Mouse (Mus musculus) small intestine, adult 2 months (tissue): ENCODE results near the gene Kpnb1. TPM values are rescaled to one million over a fixed set of nuclear protein-coding genes. Genes with fewer than 3 reads are reported as not detected.
"Not testable (repeated sequence)": the region's sequence is repeated elsewhere in the genome, so short reads cannot be mapped to it uniquely, and the experiment has no call there.

Experiments
- H3K27ac ChIP-seq: fragments of 200-500 bp; 2 replicates; pipeline ENCODE4 v1.5.1; 2012; ENCODE audit warnings: low read depth, low read length, control low read depth, inconsistent platforms; ENCODE audit not compliant: insufficient read depth
- H3K27me3 ChIP-seq: fragments of 200-500 bp; 2 replicates; pipeline ENCODE4 v1.6.1; 2012; ENCODE audit warnings: mild to moderate bottlenecking, moderate library complexity, low read length, inconsistent platforms; ENCODE audit not compliant: control insufficient read depth, insufficient read depth
- H3K36me3 ChIP-seq: fragments of 200-500 bp; 2 replicates; pipeline ENCODE4 v1.6.1; 2012; ENCODE audit warnings: mild to moderate bottlenecking, low read length, control low read depth, inconsistent platforms; ENCODE audit not compliant: control insufficient read depth, insufficient read depth
- H3K4me1 ChIP-seq: fragments of 200-500 bp; 2 replicates; pipeline ENCODE4 v1.6.1; 2012; ENCODE audit warnings: low read length, inconsistent platforms, mixed read lengths; ENCODE audit not compliant: control insufficient read depth, insufficient read depth, insufficient read length
- H3K4me3 ChIP-seq: fragments of 200-500 bp; 2 replicates; pipeline ENCODE4 v1.5.1; 2012; ENCODE audit warnings: low read depth, mild to moderate bottlenecking, control low read depth, inconsistent platforms, low read length, moderate library complexity
- CTCF ChIP-seq: fragments of 200-500 bp; IDR thresholded peaks from 2 replicates; pipeline ENCODE4 v1.5.1; 2012; ENCODE audit warnings: low read depth, mild to moderate bottlenecking, control low read depth, inconsistent platforms, low read length, moderate library complexity, mixed read lengths; ENCODE audit not compliant: insufficient replicate concordance, insufficient read length; ENCODE audit errors: extremely low read depth
- POLR2A ChIP-seq: fragments of 200-500 bp; IDR thresholded peaks from 2 replicates; pipeline ENCODE4 v1.6.1; 2012; ENCODE audit warnings: low read depth, mild to moderate bottlenecking, control low read depth, inconsistent platforms, low read length, moderate library complexity
- WGBS: fragments of 180-500 bp; shearing (Covaris S2); methylation state at CpG from one replicate; pipeline ENCODE4 v1.1.7; 2018; 5-methylcytosine and 5-hydroxymethylcytosine counted together
- polyA plus RNA-seq: library from polyadenylated mRNA; depleted of rRNA; stranded (reverse); fragments of >200 nt; gene quantifications from 2 replicates; pipeline ENCODE4 v1.2.3, GENCODE M21; 2012

Kpnb1 gene
- polyA plus RNA-seq, 1 experiment = 13.5 TPM

GRCm38 (mm10) chr11:97192621-97192951 is 4.9 kb upstream of the Kpnb1 start:
- no peak overlapping the region for H3K4me3 ChIP-seq
- H3K27me3 ChIP-seq = no peaks in the 10 kb centered on the region
- no peaks in the 10 kb centered on the region for H3K36me3 ChIP-seq
- H3K27ac ChIP-seq = no peak overlapping the region
- H3K4me1 ChIP-seq = no peaks in the 10 kb centered on the region; the same call in 1 of the 2 replicates
- TF ChIP-seq POLR2A = no peak
- no peak for TF ChIP-seq CTCF

- Histone ChIP-seq H3K27ac (no peak overlapping the region), H3K4me3 (no peak overlapping the region), H3K36me3 (no peaks in the 10 kb centered on the region), H3K27me3 (no peaks in the 10 kb centered on the region), H3K4me1 (no peaks in the 10 kb centered on the region; the same call in 1 of the 2 replicates)
- WGBS = 81% methylated on average over 6 of the region's 6 CpGs
- TF ChIP-seq CTCF (no peak), POLR2A (no peak)
These were observed 4.4 kb upstream of the Kpnb1 start for GRCm38 (mm10) chr11:97191915-97192620.

GRCm38 (mm10) chr11:97190992-97191391 is 3.3 kb upstream of the Kpnb1 start:
- 0 out of 2 replicates have a peak overlapping the region, but pooled peaks have one; percentile 34 for H3K27ac ChIP-seq
- TF ChIP-seq POLR2A (no peak), CTCF (no peak)
- H3K27me3 ChIP-seq = no peaks in the 10 kb centered on the region
- no peaks in the 10 kb centered on the region for H3K36me3 ChIP-seq
- WGBS = 77% methylated on average over 6 of the region's 6 CpGs
- no peak overlapping the region for H3K4me3 ChIP-seq
- no peaks in the 10 kb centered on the region; the same call in 1 of the 2 replicates for H3K4me1 ChIP-seq

DNA sequence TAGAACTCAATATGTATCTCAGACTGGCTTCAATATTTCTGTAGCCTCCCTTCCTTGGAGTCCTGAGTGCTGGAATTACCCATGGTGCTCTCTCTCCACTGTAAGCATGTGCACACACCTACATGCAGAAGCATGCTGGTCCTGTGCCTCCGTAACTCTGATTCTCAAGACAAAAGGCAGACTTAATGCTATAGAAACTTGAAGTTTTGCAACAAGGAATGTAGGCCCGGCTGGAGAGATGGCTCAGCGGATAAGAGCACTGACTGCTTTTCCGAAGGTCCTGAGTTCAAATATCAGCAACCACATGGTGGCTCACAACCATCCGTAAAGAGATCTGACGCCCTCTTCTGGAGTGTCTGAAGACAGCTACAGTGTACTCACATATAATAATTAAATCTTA is 2.0 kb upstream of the Kpnb1 start:
- not testable (repeated sequence) for H3K27me3 ChIP-seq, H3K27ac ChIP-seq, H3K4me3 ChIP-seq, H3K4me1 ChIP-seq, H3K36me3 ChIP-seq
- 84% methylated on average over 6 of the region's 6 CpGs for WGBS

DNA sequence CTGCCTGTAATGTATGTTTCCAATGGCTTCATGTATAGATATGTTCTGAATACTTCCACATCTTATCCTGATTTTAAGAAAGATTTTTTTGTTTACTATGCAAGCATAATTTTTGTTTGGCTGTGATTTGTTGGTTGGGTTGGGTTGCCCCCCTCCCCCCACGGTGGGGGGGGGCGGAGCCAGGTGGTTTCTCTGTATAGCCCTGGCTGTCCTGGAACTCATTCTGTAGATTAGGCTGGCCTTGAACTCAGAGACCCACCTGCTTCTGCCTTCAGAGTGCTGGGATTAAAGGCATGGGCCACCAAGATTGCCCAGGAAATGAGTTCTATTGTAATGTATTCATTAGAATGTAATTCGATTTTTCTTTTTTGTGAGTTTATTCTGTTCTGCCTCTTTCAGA is 1.6 kb upstream of the Kpnb1 start:
- H3K27ac ChIP-seq = no peak overlapping the region

GRCm38 (mm10) chr11:97188643-97188955 is 918 bp upstream of the Kpnb1 start:
- H3K4me3 ChIP-seq = peak overlapping the region; percentile 66
- H3K27me3 ChIP-seq = no peaks in the 10 kb centered on the region
- H3K36me3 ChIP-seq = peaks cover 10% of the 10 kb centered on the region
- H3K27ac ChIP-seq = peak overlapping the region; percentile 91
- TF ChIP-seq POLR2A = no peak
- TF ChIP-seq CTCF = no peak
- H3K4me1 ChIP-seq = no peaks in the 10 kb centered on the region; the same call in 1 of the 2 replicates
- under 1% methylated on average over 15 of the region's 15 CpGs for WGBS

More for the DNA sequence above, 1.6 kb upstream of the Kpnb1 start:
- TF ChIP-seq POLR2A = no peak
- no peak for TF ChIP-seq CTCF
- Histone ChIP-seq H3K27me3 (no peaks in the 10 kb centered on the region), H3K36me3 (peaks cover 9% of the 10 kb centered on the region), H3K4me1 (no peaks in the 10 kb centered on the region; the same call in 1 of the 2 replicates), H3K4me3 (no peak overlapping the region)
- WGBS = 25% methylated on average over 3 of the region's 3 CpGs

GRCm38 (mm10) chr11:97186947-97187763 is 526 bp downstream of the Kpnb1 start:
- 1% methylated on average over 42 of the region's 74 CpGs for WGBS

More at GRCm38 (mm10) chr11:97186947-97187763, 526 bp downstream of the Kpnb1 start:
- H3K36me3 ChIP-seq = peaks cover 24% of the 10 kb centered on the region
- H3K27ac ChIP-seq = peak overlapping the region; percentile 68
- TF ChIP-seq CTCF (no peak), POLR2A (peak; percentile 21; the same call in 1 of the 2 replicates)
- no peaks in the 10 kb centered on the region; the same call in 1 of the 2 replicates for H3K4me1 ChIP-seq
- no peaks in the 10 kb centered on the region for H3K27me3 ChIP-seq
- H3K4me3 ChIP-seq = peak overlapping the region; percentile 87
